Mouse (Mus musculus) myocyte (in vitro differentiated cells): Measurements from ENCODE around the gene Nlrc5. TPM values are rescaled to one million over a fixed set of nuclear protein-coding genes. Genes with fewer than 3 reads are reported as not detected.
A peak's percentile ranks its signal among the peaks of the same experiment; 100 is the strongest.
"Not testable (repeated sequence)": the region's sequence is repeated elsewhere in the genome, so short reads cannot be mapped to it uniquely, and the experiment has no call there.

Experiments
- H3K27me3 ChIP-seq: one replicate; pipeline ENCODE4 v1.6.1; 2011; ENCODE audit not compliant: control insufficient read depth, insufficient read depth, insufficient read length
- H3K36me3 ChIP-seq: one replicate; pipeline ENCODE4 v1.6.1; 2011; ENCODE audit not compliant: control insufficient read depth, insufficient read depth
- H3K4me2 ChIP-seq: one replicate; pipeline ENCODE4 v1.6.1; 2011; ENCODE audit warnings: low read depth, control low read depth
- H3K4me3 ChIP-seq: one replicate; pipeline ENCODE4 v1.5.1; 2011; ENCODE audit warnings: mild to moderate bottlenecking, control low read depth, moderate library complexity
- H3K79me2 ChIP-seq: one replicate; pipeline ENCODE4 v1.6.1; 2011; ENCODE audit not compliant: control insufficient read depth, insufficient read depth
- H3ac ChIP-seq: one replicate; pipeline ENCODE4 v1.6.1; 2011; ENCODE audit not compliant: control insufficient read depth, insufficient read length
- CEBPB ChIP-seq: IDR thresholded peaks from 2 replicates; pipeline ENCODE4 v1.6.1; 2011; ENCODE audit warnings: mild to moderate bottlenecking, moderate library complexity; ENCODE audit not compliant: poor library complexity, insufficient read depth, severe bottlenecking
- E2F4 ChIP-seq: IDR thresholded peaks from one replicate; pipeline ENCODE4 v1.6.1; 2011; ENCODE audit warnings: mild to moderate bottlenecking, control low read depth, moderate library complexity; ENCODE audit not compliant: insufficient read depth
- MAX ChIP-seq: IDR thresholded peaks from one replicate; pipeline ENCODE4 v1.6.1; 2011; ENCODE audit warnings: low read depth, mild to moderate bottlenecking, control low read depth
- MYOD1 ChIP-seq, 3 experiments: IDR thresholded peaks; one replicate each; pipeline ENCODE4 v1.6.1; 2011; ENCODE audit warnings: control low read depth in 2 of 3, low read depth in 2 of 3, mild to moderate bottlenecking in 2 of 3, moderate library complexity in 1 of 3; ENCODE audit not compliant: insufficient read length in 2 of 3, control insufficient read depth in 1 of 3
- MYOG ChIP-seq, 3 experiments: IDR thresholded peaks; one replicate each; pipeline ENCODE4 v1.6.1; 2011; ENCODE audit warnings: control low read depth in 2 of 3, low read depth in 2 of 3, mild to moderate bottlenecking in 2 of 3; ENCODE audit not compliant: insufficient read length in 2 of 3, control insufficient read depth in 1 of 3, insufficient read depth in 1 of 3
- POLR2A ChIP-seq: IDR thresholded peaks from one replicate; pipeline ENCODE4 v1.6.1; 2011; ENCODE audit warnings: low read depth, mild to moderate bottlenecking, control low read depth, moderate library complexity; ENCODE audit not compliant: insufficient read length
- POLR2AphosphoS2 ChIP-seq: IDR thresholded peaks from one replicate; pipeline ENCODE4 v1.6.1; 2011; ENCODE audit warnings: low read depth, control low read depth; ENCODE audit not compliant: insufficient read length
- REST ChIP-seq: IDR thresholded peaks from one replicate; pipeline ENCODE4 v1.6.1; 2011; ENCODE audit warnings: mild to moderate bottlenecking, control low read depth, moderate library complexity; ENCODE audit not compliant: insufficient read depth, insufficient read length
- SRF ChIP-seq: IDR thresholded peaks from one replicate; pipeline ENCODE4 v1.6.1; 2011; ENCODE audit warnings: low read depth; ENCODE audit not compliant: control insufficient read depth, insufficient read length
- TCF12 ChIP-seq: IDR thresholded peaks from one replicate; pipeline ENCODE4 v1.6.1; 2011; ENCODE audit warnings: mild to moderate bottlenecking, control low read depth; ENCODE audit not compliant: poor library complexity, insufficient read depth, severe bottlenecking
- TCF3 ChIP-seq: IDR thresholded peaks from one replicate; pipeline ENCODE4 v1.6.1; 2011; ENCODE audit warnings: low read depth, control low read depth; ENCODE audit not compliant: insufficient read length
- USF1 ChIP-seq: IDR thresholded peaks from one replicate; pipeline ENCODE4 v1.6.1; 2011; ENCODE audit warnings: low read depth, mild to moderate bottlenecking, control low read depth, moderate library complexity
- polyA plus RNA-seq: library from polyadenylated mRNA; unstranded; fragments of >200 nt; fragmentation: generic; extraction: Trizol; gene quantifications from one replicate; pipeline ENCODE4 v1.2.1, GENCODE M21; 2012; ENCODE audit warnings: missing spikeins

The Nlrc5 gene
- polyA plus RNA-seq, 1 experiment = 0.40 TPM

GRCm38 (mm10) chr8:94395851-94396540 is 38.2 kb upstream of the Nlrc5 start:
- Histone ChIP-seq H3K27me3 (no peaks in the 10 kb centered on the region), H3K4me2 (no peak overlapping the region), H3K79me2 (peaks cover 5% of the 10 kb centered on the region), H3K4me3 (no peak overlapping the region), H3ac (no peak overlapping the region), H3K36me3 (peaks cover 83% of the 10 kb centered on the region)
- TF ChIP-seq MYOD1 (IDR thresholded peaks at IDR 0.05; ENCODE audit: control insufficient read depth in 1 of 3, insufficient read length in 2 of 3, low read depth in 2 of 3) (no peak), SRF (no peak), E2F4 (no peak), MYOG (IDR thresholded peaks at IDR 0.05; ENCODE audit: control insufficient read depth in 1 of 3, insufficient read depth in 1 of 3, insufficient read length in 2 of 3, low read depth in 2 of 3) (no peak), CEBPB (no peak), REST (no peak), MAX (no peak), TCF3 (no peak), POLR2A (peak; percentile 24), USF1 (no peak), TCF12 (no peak), POLR2AphosphoS2 (peak; percentile 40)

GRCm38 (mm10) chr8:94396964-94397657 is 37.0 kb upstream of the Nlrc5 start:
- Histone ChIP-seq H3K79me2 (peaks cover 5% of the 10 kb centered on the region), H3K27me3 (no peaks in the 10 kb centered on the region), H3K4me2 (no peak overlapping the region), H3K4me3 (no peak overlapping the region), H3ac (no peak overlapping the region), H3K36me3 (peaks cover 75% of the 10 kb centered on the region)
- peak; percentile 91 for TF ChIP-seq POLR2AphosphoS2
- TF ChIP-seq MAX = no peak
- no peak for TF ChIP-seq REST
- TF ChIP-seq POLR2A = peak; percentile 13

- H3K36me3 ChIP-seq = peaks cover 61% of the 10 kb centered on the region
- no peak overlapping the region for H3K4me3 ChIP-seq
- TF ChIP-seq TCF3 (no peak), POLR2A (peak; percentile 39), POLR2AphosphoS2 (peak; percentile 62)
- no peak overlapping the region for H3ac ChIP-seq
- no peak overlapping the region for H3K4me2 ChIP-seq
- H3K79me2 ChIP-seq = no peaks in the 10 kb centered on the region
- no peaks in the 10 kb centered on the region for H3K27me3 ChIP-seq
Observed at GRCm38 (mm10) chr8:94398587-94398986, 35.6 kb upstream of the Nlrc5 start.

- H3K27me3 ChIP-seq = no peaks in the 10 kb centered on the region
- no peak overlapping the region for H3ac ChIP-seq
- TF ChIP-seq MYOG (IDR thresholded peaks at IDR 0.05; ENCODE audit: control insufficient read depth in 1 of 3, insufficient read depth in 1 of 3, insufficient read length in 2 of 3, low read depth in 2 of 3) (no peak), TCF12 (no peak), E2F4 (no peak), POLR2AphosphoS2 (peak; percentile 41), POLR2A (no peak), MYOD1 (IDR thresholded peaks at IDR 0.05; ENCODE audit: control insufficient read depth in 1 of 3, insufficient read length in 2 of 3, low read depth in 2 of 3) (no peak), USF1 (no peak)
- H3K36me3 ChIP-seq = peaks cover 52% of the 10 kb centered on the region
- no peak overlapping the region for H3K4me2 ChIP-seq
- H3K79me2 ChIP-seq = no peaks in the 10 kb centered on the region
- no peak overlapping the region for H3K4me3 ChIP-seq
Observed at GRCm38 (mm10) chr8:94399361-94399953, 34.7 kb upstream of the Nlrc5 start.

GRCm38 (mm10) chr8:94399957-94400356 is 34.2 kb upstream of the Nlrc5 start:
- not testable (repeated sequence) for H3K4me2 ChIP-seq, H3K4me3 ChIP-seq, H3ac ChIP-seq, H3K79me2 ChIP-seq, H3K27me3 ChIP-seq
- TF ChIP-seq POLR2AphosphoS2 = peak; percentile 45
- H3K36me3 ChIP-seq = peaks cover 47% of the 10 kb centered on the region
